Mouse (Mus musculus) adrenal gland, adult (tissue): ENCODE data around the gene Vps8.

Source experiments
- DNase-seq, 2 experiments: peaks; one replicate each; pipeline ENCODE4 v3.0.0; 2022 to 2023; ENCODE audit warnings: low spot score in 1 of 2; ENCODE audit not compliant: inconsistent age in 2 of 2

The Vps8 gene

DNA sequence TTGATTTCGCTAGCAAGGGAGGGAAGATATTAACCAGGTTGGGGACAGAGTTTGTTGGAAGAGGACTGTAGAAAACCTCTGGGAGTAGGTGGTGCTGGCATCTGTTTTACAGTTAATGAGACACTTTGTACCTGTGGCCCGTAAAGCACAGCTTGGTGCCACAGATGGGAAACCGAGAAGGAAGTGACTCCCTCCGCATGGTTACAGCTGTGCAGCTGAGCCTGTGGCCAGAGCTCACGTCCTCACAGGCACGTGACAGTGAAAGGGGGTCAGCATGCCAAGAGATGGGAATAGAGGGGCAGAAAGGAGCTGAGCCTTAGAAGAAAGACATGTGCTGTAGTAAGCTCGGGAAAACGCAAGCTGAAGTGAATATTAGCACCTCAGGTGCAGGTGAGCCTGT is 43.0 kb downstream of the Vps8 start:
- DNase-seq: no peak

DNA sequence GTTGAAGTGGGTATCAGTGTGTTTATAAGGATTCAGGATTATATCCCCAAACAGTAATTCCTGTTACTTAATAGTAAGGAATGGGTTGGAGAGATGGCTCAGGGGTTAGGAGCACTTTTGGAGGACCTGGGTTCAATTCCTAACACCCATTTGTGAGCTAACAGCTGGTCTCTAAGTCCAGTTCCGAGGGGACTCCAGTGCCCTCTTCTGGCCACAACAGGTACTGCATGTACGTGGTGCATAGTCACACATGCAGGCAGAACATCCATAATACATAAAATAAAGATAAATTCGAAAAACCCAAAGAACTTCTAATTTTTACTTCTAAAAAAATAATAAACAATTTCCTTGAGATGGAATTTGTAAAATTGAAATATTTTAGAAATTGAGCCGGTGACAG is 47.5 kb downstream of the Vps8 start:
- DNase-seq: no peak

DNA sequence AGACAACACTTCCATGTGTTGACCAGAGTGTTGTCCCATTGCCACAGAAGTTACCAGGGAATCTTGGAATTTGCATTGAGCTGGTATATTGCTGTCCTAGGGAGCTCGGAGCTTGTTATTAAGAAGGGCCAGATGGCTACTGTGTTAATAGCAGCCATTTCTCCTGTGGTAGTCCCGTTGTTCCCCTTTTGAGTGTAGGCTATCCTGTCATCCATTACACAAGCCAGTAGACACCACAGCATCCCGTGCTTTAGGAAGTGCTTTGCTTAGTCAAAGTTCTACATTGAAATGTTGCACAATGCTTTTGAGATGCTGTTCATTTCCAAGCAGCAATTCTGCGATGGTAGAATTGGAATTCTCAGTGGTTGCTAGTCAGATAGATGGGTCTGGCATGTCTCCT is 54.2 kb downstream of the Vps8 start:
- DNase-seq: no peak

DNA sequence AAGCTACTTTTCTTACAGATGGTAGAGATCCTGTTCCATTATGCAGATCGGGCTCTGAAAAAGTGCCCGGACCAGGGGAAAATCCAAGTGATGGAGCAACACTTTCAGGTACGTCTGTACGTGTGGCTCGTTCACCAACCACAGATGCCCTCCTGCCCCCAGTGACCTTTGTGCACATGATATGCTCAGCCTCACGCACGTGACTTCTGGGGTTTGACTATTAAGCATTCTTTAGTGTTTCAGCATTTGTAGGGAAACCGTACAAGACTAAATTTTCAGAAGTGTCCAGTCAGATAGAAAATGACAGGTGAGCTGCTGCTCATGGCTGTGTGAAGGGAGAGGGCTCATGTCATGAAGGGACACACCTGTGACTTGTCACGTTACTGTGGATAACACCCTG is 55.5 kb downstream of the Vps8 start:
- DNase-seq: no peak

DNA sequence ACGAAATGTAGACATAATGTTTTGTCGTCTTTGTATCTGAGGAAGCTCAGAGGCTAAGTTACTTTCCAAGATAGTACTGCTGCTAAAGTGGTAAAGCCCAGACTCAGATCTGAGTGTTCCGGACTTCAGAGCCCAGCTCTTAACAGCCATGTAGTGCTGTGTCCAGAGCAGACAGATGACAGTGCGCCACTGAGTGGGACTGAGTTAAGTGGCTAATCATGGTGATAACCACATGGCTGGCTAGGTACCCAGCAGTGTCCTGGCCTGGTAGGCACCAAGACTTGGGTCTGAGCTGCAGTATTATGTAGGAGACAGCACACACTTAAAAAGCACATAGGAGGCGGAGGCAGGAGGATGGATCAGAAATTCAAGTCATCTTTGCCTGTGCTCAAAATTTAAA is 60.9 kb downstream of the Vps8 start:
- DNase-seq: no peak

DNA sequence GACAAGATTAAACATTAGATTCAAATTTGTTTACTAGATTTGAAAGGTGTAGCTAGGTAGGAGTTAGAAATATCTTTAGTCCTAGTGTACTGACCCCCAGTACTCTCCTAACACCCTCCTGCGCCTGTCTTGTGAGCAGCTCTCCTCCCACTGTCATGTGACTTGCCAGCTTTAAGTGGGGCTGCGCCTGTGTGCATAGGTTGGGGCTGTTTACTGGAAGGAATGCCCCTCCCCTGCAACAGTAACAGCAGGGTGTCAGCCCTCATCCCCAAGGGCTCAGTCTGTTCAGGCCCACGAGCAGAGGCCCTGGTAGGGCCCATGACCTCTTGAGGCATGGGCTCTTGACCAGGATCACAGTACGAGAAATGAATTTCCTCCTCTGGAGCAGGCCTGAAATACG is 62.8 kb downstream of the Vps8 start:
- no peak for DNase-seq

DNA sequence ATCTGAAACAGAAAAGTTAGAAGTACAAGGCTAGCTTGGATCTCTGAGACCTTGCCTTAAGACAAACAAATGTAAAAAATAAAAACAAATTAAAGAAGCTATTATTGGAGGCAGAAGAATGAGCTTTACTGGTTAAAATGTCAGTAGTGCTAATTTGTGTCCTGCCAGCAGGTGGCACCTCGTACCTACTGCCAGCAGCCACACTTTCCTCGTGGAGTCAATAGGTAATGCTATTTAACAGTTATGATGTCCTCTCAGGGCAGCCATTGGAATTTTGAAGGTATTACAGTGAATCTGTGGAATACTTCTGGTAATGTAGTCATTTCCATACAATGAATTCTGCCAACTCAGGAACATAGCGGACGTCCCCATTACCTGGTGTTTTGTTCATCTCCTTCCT is 65.5 kb downstream of the Vps8 start:
- peak; percentile 26 to 81 for DNase-seq

DNA sequence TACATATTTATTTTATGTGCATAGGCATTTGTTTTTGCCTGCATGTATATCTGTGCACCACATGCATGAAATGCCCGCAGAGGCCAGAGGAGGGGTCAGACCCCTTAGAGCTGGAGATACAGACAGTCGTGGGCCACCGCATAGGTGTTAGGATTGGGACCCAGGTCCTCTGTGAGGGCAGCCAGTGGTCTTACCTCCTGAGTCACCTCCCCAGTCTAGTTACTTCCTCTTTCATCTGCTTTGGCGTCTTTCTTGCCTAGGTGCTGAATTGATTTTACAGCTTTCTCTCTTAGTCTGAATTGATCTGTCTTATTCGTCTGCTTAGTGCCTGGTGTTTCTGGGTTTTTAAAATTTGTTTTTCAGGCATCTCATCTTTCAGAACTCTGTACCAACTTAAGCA is 69.4 kb downstream of the Vps8 start:
- DNase-seq: no peak

DNA sequence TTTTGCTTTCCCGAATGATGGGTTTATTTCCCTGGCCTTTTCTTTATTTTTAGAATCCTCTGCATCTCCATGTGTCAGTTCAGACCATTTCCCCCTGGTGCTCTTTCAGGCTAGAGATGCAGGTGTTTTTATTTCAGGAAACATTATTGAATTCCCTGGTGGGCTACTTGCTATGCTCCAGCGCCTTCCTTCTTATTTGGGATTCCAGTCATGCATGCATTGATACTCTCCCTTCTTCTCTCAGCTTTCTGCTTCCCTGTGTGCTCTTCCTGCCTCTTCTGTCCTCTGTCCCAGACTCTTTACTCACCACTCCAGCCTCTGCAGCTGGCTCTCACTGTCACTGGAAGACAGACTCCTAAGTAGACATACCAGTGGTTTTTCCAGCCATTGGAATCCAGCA is 70.0 kb downstream of the Vps8 start:
- no peak for DNase-seq

DNA sequence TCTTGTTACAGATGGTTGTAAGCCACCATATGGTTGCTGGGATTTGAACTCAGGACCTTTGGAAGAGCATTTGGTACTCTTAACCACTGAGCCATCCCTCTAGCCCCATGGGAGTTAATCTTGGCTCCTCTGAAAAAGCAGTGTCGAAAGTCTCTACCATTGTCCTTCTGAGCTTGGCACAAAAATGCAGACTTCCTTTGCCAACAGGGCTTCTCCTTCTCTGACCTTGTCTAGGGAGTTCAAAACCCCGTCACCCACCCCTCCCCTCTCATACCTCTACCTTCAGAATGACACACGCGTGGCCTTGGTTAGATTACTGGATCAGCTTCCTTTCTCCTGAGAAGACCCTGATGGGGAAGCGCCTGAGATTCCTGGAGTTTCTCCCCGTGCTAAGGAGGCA is 71.8 kb downstream of the Vps8 start:
- DNase-seq: peak in 1 of 2 experiments; percentile 78

DNA sequence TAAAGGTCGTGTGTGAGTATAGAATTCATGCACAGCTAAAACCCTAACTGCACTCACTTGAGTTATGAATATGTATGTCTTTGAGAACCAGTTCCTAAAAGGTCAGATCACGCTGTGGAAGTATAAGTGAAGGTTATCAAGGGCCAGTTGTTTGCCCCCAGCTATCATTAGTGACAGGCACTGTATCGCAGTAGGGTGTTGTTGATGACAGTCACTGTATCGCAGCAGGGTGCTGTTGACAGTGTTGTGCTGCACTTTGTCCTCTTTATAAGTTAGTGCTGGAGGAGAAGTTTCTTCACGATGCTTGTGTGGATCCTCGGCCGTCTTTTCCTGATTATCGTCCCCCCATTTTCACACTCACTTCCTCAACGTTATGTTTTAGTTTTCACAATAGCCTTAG is 73.9 kb downstream of the Vps8 start:
- no peak for DNase-seq

DNA sequence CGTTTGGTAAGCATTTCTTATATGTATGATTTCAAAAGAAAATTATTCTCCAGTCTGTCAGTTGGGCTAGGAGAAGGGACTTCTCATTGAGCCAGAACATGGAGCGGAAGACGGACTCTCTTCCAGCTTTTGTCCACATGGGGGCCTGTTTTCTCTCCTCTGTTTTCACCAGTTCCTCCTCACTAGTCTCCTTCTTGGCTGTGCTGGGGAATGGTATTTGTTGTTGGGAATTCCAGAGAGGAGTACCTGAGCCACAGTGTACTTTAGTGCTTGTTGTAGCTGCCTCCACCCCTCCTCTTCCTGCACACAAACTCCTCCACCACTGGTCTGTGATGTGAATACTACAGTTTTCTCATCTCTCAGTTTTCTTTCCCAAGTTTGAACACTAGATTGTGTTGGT is 74.7 kb downstream of the Vps8 start:
- no peak for DNase-seq

DNA sequence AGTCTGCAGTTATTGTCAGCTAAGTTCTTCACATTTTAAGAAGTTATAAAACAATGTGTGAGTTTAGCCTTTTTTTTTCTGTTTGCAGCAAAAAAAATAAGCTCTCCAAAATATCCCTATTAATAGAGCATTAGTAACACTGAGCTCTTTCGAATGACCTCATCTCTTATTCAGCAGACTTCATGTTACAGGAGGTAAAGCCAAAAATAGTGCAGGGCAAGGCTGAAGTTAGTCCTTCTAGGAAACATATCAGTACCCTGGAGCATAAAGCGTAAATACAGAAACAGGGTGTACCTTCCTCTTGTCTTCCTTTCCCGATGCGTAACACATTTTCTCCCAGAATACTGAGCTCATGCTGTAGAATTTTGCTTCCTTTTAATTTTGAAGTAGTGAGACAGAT is 76.1 kb downstream of the Vps8 start:
- DNase-seq: peak in 1 of 2 experiments; percentile 57

DNA sequence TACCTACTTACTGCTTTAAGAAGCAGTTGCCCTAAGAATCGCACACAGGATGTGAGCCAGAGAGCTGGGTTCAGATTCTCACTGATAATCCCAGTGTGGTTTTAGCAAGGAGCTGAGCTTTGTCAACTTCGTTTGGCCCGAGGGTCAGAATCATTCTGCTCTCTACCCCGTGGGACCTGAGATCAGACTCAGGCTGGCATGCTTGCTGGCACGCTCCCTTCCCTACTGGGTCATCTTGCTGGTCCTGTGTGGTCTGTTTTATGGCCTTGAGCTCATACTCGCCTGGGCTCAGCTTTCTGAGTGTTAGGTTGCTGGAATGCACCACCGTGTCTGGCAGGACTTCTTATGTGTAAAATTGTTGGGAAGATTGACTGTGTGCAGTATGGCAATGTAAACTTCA is 76.7 kb downstream of the Vps8 start:
- no peak for DNase-seq

DNA sequence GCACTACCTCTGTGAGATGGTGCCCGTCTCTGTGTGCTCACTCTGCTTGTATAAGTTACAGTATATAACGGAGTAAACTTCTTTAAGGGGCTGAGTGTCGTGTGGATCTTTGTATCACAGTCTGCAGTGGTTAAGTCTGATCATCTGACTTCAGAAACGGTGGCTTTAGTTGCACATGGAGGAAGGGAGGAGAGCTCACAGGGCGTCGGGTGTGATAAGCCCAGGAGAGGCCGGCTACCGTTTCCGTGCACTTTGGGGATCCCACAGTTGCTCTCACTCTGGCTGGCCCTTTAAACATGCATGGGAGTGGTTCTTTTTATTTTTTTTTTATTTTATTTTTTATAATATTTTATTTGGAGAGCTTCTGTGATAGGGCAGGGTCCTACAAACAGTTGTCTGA is 95.9 kb downstream of the Vps8 start:
- no peak for DNase-seq

DNA sequence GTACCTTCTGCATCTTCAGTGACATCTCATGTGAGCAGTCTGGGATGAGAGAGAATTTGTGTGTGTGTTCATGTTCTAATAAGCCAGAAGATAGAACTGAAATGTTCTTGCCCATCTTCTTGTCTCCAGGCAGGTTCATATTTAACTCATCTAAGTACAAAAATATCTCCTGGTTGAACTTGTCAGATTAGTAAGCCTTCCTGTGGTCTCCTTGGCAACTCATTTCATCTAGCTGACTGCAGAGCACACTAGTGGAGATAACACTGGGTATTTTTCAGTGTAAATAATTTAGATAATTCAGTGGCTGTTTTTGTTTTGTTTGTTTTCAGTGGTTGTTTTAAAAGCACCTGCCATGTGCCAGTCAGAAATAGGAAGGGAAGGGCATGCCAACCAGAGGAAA is 96.9 kb downstream of the Vps8 start:
- DNase-seq: no peak

DNA sequence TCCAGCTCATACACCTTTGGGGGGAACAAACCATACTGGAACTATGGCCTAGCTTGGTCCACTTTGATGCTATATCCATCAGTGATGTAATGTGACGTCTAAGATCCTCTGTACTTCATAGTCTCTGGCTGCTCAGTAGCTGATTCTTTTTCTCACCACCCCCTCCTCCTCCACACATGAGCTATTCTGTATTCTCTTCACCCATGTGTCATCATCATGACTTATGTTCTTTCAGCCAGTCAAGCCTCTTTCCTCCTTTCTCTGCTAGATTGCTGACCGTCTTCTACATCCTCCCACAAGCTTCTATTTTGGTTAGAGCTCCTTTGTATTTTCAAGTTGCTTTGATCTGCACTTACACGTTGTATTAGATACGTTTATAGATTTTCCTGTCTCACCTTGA is 100.8 kb downstream of the Vps8 start:
- DNase-seq: no peak

DNA sequence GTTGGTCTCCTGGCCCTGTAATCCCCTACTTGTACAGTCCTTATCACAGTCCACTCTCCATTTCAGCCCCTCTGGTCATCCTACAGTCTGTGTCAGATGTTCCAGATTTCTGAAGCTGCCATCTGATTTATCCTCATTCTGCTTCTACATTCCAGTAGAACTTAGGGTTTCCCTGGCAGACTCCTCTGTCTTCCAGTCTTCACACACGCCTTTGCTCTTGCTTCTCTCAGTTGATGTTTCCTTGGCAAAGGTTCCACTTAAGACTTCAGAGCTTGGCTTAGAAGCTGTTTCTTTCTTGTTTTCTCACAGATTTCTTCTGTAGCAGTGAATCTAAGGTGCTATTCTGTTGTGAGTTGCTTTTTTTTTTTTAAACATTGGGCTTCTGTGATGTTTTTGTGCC is 102.5 kb downstream of the Vps8 start:
- DNase-seq: no peak

DNA sequence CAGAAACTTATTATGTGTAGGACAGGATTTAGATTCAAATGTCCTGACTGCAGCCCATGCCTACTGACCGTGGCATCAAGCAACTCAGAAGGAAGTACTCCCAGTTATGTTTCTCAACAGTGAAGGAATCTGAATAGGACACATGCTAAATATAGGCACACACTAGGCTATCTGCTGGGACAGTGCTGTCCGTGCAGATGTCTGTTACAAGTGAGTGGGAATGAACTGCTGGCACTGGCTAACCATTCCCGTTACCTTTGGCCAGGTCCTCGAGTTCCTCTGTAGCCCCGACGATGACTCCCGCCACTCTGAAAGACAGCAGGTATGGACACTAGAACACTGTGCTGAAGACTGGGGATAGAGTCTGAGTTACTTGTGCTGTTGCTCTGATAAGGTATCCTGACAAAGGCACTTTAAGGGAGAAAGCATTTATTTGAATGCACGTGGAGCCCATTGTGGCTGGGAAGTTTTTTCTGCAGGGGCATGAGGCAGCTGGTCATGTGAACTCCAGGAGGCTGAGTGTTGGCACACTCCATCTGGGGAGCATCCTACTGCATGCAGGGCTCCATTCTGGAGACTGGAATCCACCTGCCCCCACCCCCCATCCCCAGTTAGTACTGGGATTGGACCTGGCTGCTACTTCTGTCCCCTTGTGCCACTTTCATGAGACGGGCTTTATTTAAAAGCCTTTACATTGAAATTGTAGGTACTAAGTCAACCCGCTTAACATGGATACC is 104.5 kb downstream of the Vps8 start:
- DNase-seq: no peak

DNA sequence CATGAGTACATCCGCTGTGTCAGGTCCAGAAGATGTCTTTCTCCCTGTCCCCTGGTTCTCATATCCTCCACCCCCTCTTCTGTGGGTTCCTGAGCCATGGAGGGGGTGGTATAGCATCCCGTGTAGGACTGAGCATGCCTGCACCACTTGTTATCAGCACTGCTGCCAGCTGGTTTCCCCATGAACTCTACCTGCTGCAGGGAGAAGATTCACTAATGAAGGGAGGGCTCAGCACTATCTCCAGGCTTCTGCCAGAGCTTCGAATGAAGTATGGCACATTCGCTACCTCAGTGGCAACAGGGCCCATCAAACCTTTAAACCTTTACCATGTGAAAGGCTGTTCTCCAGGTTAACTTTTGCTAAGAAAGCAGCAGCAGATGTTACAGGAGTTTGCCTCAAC is 110.6 kb downstream of the Vps8 start:
- no peak for DNase-seq

DNA sequence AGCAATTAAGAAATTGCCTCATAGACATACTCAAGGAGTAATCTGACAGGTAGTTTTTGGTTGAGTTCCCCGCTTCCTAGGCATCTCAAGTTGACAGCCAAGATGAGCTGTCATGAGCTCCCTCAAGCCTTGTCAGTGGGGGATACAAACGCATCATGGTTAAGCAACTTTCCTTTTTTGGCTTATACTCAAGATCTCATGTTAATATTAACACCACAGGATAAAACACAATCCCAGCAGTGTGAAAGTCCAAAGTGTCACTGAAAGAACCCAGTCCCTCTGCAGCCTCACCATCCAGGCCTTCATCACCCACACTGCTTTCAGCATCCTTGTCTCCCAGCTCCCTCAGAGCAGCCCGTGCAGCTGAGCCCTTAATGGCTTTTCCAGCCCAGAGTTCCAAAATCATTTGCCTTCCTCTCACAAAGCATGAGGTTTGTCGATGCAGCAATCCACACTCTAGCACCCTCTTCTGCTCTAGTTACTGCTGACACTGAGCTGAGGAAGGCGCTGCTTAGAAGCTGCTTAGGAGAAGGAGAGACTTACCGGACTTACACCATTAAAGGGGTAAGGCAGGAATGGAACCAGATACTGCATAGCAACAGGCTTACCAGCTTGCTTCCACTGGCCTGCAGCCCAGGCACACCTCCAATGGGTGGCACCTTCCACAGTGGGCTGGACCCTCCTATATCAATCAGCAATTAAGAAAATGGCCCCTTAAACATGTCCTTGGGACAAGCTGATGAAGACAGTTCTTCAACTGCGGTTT is 113.5 kb downstream of the Vps8 start:
- DNase-seq: no peak

DNA sequence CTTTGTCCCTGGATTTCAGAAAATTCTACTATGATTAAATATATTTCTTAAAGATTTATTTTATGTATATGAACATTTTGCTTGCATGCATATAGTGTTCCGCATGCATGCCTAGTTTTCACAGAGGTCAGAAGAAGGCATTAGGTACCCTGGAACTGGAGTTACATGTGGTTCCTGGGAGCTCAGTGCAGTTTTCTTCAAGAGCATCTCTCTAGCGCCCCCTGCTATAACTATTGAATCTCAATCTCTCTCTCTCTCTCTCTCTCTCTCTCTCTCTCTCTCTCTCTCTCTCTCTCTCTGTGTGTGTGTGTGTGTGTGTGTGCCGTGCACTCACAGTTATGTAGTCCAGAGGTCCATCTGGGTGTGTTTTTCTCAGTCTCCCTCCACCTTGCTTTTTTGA is 114.4 kb downstream of the Vps8 start:
- DNase-seq: no peak

DNA sequence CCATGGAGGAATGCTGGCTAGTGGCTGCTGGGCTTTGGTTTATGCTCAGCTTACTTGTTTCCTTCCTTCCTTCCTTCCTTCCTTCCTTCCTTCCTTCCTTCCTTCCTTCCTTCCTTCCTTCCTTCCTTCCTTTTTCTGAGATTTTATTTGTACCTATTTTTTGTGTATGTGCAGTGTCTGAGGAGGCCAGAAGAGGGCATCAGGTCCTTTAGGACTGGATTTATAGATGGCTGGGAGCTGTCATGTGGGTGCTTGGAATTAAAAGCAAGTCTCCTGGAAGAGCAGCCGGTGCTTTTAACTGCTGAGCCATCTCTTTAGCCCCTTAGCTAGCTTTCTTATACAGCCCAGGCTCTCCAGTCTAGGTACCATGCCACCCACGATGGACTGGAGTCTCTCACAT is 116.0 kb downstream of the Vps8 start:
- no peak for DNase-seq
